Mouse (Mus musculus) embryonic facial prominence, embryonic 14.5 days (tissue): ENCODE results near the gene Ifih1. TPM values are rescaled to one million over a fixed set of nuclear protein-coding genes. Genes with fewer than 3 reads are reported as not detected.

Source experiments
- ATAC-seq: fragments of 200-750 bp; cut with Nextera tagmentation; 2 replicates; pipeline ENCODE4 v1.8.0; 2017; ENCODE audit warnings: low read depth, moderate number of reproducible peaks, moderate TSS enrichment
- DNase-seq: peaks from one replicate; pipeline ENCODE4 v3.0.0-alpha.2; 2015; ENCODE audit warnings: low spot score
- H3K27ac ChIP-seq: fragments of 300-500 bp; sonication (generic); replicated peaks from 2 replicates; pipeline ENCODE4 v1.5.1; 2014; ENCODE audit warnings: low read depth, mild to moderate bottlenecking, low read length, moderate library complexity
- H3K27me3 ChIP-seq: fragments of 300-500 bp; sonication (generic); replicated peaks from 2 replicates; pipeline ENCODE4 v1.6.1; 2014; ENCODE audit warnings: low read length; ENCODE audit not compliant: control insufficient read depth, insufficient read depth
- H3K36me3 ChIP-seq: fragments of 300-500 bp; sonication (generic); 2 replicates; pipeline ENCODE4 v1.6.1; 2014; ENCODE audit warnings: low read length, mixed read lengths; ENCODE audit not compliant: control insufficient read depth, insufficient read depth
- H3K4me1 ChIP-seq: fragments of 300-500 bp; sonication (generic); 2 replicates; pipeline ENCODE4 v1.6.1; 2014; ENCODE audit warnings: antibody characterized with exemption, low read length; ENCODE audit not compliant: control insufficient read depth, insufficient read depth
- H3K4me2 ChIP-seq: fragments of 300-500 bp; sonication (generic); 2 replicates; pipeline ENCODE4 v1.6.1; 2014; ENCODE audit warnings: low read depth, mild to moderate bottlenecking, low read length, moderate library complexity, mixed read lengths
- H3K4me3 ChIP-seq: fragments of 300-500 bp; sonication (generic); 2 replicates; pipeline ENCODE4 v1.5.1; 2014; ENCODE audit warnings: low read depth, mild to moderate bottlenecking, low read length
- H3K9ac ChIP-seq: fragments of 300-500 bp; sonication (generic); 2 replicates; pipeline ENCODE4 v1.6.1; 2014; ENCODE audit warnings: low read depth, mild to moderate bottlenecking, low read length, moderate library complexity, mixed read lengths
- H3K9me3 ChIP-seq: fragments of 300-500 bp; sonication (generic); 2 replicates; pipeline ENCODE4 v1.6.1; 2016; ENCODE audit warnings: low read length; ENCODE audit not compliant: control insufficient read depth
- WGBS: fragments of 180-500 bp; shearing (Covaris S2); extraction: QIAGEN DNeasy Blood & Tissue Kit; methylation state at CpG from one replicate; pipeline ENCODE4 v1.1.7; 2014; 5-methylcytosine and 5-hydroxymethylcytosine counted together
- polyA plus RNA-seq: library from polyadenylated mRNA; unstranded; fragments of >200 nt; fragmentation: Nextera tagmentation; extraction: Ambion mirVana; gene quantifications from 2 replicates; pipeline ENCODE4 v1.2.1, GENCODE M21; 2014

The Ifih1 gene
- polyA plus RNA-seq, 1 experiment from 2014 or later, result 2.9 TPM

DNA sequence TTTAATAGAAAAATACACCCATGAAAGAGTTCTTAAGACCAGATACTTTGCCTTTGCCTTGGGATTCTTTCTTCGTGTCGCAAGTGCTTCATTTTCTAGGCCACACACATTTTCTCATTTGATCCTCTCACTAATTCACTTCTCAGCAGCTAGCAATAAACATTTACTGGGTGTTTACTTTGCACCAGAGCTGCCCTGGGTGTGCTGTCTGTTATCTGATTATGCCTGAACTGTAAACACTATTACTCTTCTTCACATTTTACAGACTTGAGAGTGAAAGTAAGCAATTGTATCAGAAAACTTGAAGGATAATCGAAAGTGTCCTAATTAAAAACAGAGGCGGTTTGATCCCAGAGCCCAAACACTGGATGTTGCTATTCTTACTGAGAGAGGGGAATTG lies 56.7 kb downstream of the Ifih1 start:
- H3K27me3 ChIP-seq, result no peaks in the 10 kb centered on the region
- no peak overlapping the region for H3K9ac ChIP-seq
- ATAC-seq (no peak), DNase-seq (no peak)
- H3K36me3 ChIP-seq, result no peaks in the 10 kb centered on the region
- WGBS, result 64% methylated on average over 4 of the region's 4 CpGs
- H3K4me3 ChIP-seq, result no peak overlapping the region
- H3K27ac ChIP-seq, result no peak overlapping the region
- no peak overlapping the region for H3K4me2 ChIP-seq
- H3K9me3 ChIP-seq, result no peaks in the 10 kb centered on the region
- H3K4me1 ChIP-seq, result no peaks in the 10 kb centered on the region

- no peak overlapping the region for H3K27ac ChIP-seq
- no peak overlapping the region for H3K4me3 ChIP-seq
- H3K4me2 ChIP-seq, result no peak overlapping the region
- no peak overlapping the region for H3K9ac ChIP-seq
- no peak for DNase-seq
- no peaks in the 10 kb centered on the region for H3K9me3 ChIP-seq
- WGBS, result 91% methylated on average over 5 of the region's 5 CpGs
- ATAC-seq, result no peak
- no peaks in the 10 kb centered on the region for H3K36me3 ChIP-seq
- no peaks in the 10 kb centered on the region for H3K27me3 ChIP-seq
- no peaks in the 10 kb centered on the region for H3K4me1 ChIP-seq
Measured at GRCm38 (mm10) chr2:62585769-62586168, 60.3 kb downstream of the Ifih1 start.

DNA sequence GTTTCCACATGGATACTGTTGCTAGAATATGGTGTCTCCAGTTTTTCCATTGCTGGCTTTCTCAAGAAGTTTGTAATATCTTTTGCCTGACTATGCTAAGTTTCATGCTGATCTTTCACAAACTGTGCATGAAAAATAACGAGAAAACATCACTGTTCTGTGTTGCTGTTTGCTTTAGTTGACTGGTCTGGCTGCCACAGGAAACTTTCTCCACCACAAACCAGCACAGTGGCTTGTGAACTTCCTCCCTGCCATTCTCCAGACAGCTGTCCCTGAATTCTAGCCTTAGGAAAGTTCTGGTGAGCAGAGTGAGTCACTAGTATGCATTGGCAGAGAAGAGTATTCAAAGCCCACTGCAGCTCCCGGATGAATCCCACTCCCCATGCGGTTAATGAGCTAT lies 71.1 kb downstream of the Ifih1 start:
- Histone ChIP-seq H3K4me1 (peaks cover 17% of the 10 kb centered on the region), H3K27me3 (no peaks in the 10 kb centered on the region), H3K27ac (peak overlapping the region; percentile 88), H3K36me3 (no peaks in the 10 kb centered on the region), H3K9me3 (no peaks in the 10 kb centered on the region), H3K4me2 (no peak overlapping the region), H3K9ac (no peak overlapping the region), H3K4me3 (no peak overlapping the region)
- ATAC-seq (no peak), DNase-seq (peak; percentile 31)
- WGBS, result 52% methylated on average over 3 of the region's 3 CpGs

DNA sequence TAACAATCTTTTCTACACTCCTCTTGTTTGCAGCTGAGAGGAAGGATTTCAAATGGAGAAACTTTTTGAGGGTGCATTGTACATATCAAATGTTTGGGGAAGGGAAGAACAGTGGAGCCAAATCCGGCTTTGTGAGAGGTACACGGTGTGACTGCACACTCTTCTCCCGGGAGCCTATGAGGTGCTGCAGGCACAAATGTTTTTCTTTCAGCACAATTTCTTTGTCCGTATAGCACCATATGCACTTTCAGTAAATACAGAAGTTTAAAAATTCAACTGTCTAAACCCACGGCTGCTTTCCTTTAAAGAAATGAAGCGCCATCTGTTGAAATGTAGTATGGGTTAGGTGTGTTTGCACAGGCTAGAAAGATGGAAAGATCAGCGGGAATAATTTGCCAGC lies 71.8 kb downstream of the Ifih1 start:
- Histone ChIP-seq H3K27ac (peak overlapping the region; percentile 88), H3K9me3 (no peaks in the 10 kb centered on the region), H3K36me3 (no peaks in the 10 kb centered on the region), H3K27me3 (no peaks in the 10 kb centered on the region), H3K4me3 (peak overlapping the region; percentile 38), H3K4me1 (peaks cover 17% of the 10 kb centered on the region), H3K9ac (no peak overlapping the region), H3K4me2 (peak overlapping the region; percentile 49)
- DNase-seq, result peak; percentile 63
- peak; percentile 64 for ATAC-seq
- 31% methylated on average over 7 of the region's 7 CpGs for WGBS

- WGBS, result 18% methylated on average over 12 of the region's 12 CpGs
Measured at GRCm38 (mm10) chr2:62573753-62574159, 72.3 kb downstream of the Ifih1 start, which contains the start of gene Fap. Gene Fap (minus strand): TSS chr2:62574075.

GRCm38 (mm10) chr2:62573099-62573752 lies 72.8 kb downstream of the Ifih1 start:
- H3K9ac ChIP-seq, result peak overlapping the region; percentile 57
- DNase-seq (no peak), ATAC-seq (no peak)
- WGBS, result 44% methylated on average over 10 of the region's 10 CpGs
- H3K27me3 ChIP-seq, result no peaks in the 10 kb centered on the region
- H3K9me3 ChIP-seq, result no peaks in the 10 kb centered on the region
- peak overlapping the region; percentile 49 for H3K4me2 ChIP-seq
- peak overlapping the region; percentile 38 for H3K4me3 ChIP-seq
- H3K36me3 ChIP-seq, result no peaks in the 10 kb centered on the region
- peaks cover 17% of the 10 kb centered on the region for H3K4me1 ChIP-seq
- H3K27ac ChIP-seq, result peak overlapping the region; percentile 88

More at GRCm38 (mm10) chr2:62573753-62574159, 72.3 kb downstream of the Ifih1 start, which contains the start of gene Fap:
- Histone ChIP-seq H3K4me1 (peaks cover 17% of the 10 kb centered on the region), H3K27me3 (no peaks in the 10 kb centered on the region), H3K4me3 (peak within 1 kb of the TSS; percentile 38), H3K36me3 (no peaks in the 10 kb centered on the region), H3K9me3 (no peaks in the 10 kb centered on the region), H3K4me2 (peak within 1 kb of the TSS; percentile 49), H3K27ac (peak within 1 kb of the TSS; percentile 88), H3K9ac (peak within 1 kb of the TSS; percentile 57)
- DNase-seq (peak; percentile 94), ATAC-seq (peak; percentile 90)

DNA sequence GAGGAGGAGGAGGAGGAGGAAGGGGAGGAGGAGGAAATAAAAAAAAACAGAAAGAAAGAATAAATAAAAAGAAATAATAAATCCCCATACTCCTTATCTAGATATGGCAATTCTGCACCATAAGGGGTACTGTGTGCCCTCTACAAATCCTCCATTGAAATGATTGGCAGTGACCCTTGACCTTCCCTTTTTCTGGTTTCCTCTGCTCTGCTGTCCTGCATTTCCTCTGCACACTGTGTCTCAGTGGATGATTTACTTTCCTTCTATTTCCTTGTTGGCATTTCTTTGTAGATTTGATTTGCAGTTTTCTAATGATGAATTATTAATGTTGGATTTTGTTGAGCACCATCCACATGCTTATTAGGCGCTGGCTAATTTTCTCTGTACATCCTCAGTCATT lies 81.4 kb downstream of the Ifih1 start:
- ATAC-seq, result no peak
- Histone ChIP-seq H3K27ac (no peak overlapping the region), H3K9ac (no peak overlapping the region), H3K4me3 (no peak overlapping the region), H3K27me3 (no peaks in the 10 kb centered on the region), H3K4me2 (no peak overlapping the region), H3K9me3 (no peaks in the 10 kb centered on the region), H3K4me1 (0 out of 2 replicates have a peak, but pooled peaks cover 6% of the 10 kb centered on the region), H3K36me3 (no peaks in the 10 kb centered on the region)
- WGBS, result 95% methylated on average over 1 of the region's 1 CpGs
- no peak for DNase-seq

DNA sequence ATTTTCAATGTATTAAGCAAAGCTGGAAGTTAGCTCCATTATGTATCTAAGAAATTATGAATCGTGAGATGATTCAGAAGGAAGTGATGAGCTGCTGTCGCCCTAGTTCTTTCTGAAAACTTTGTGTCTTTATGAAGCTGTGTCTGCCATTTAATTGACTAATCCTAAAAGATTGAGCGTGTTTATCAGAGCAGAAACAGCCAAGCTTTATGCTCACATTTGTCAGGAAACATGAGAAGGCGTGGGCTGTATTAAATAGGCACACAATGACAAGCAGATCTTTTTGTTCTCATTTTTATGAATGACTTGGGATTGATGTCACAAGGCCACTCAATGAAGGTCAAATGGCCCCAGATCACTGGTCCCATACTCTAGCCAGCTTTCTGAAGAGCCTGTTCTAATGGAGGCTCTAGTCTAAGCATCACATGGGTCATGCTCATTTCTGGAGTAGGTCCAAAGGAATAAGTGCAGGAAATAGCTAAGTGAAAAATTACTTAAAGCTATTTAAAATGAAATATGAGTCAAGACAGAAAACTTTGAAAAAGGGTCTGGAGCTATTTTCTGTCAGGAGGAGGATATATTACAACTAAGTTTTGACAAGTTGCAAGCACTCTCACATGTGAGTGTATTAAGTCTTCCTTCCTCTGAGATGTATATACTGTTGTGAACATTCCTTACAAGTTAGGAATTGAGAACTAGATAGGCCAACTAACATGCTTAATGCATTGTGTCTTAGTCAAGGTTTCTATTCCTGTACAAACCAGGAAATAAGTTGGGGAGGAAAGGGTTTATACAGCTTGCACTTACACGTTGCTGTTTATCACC lies 83.2 kb downstream of the Ifih1 start:
- no peaks in the 10 kb centered on the region for H3K9me3 ChIP-seq
- no peak overlapping the region for H3K4me3 ChIP-seq
- DNase-seq (peak; percentile 71), ATAC-seq (peak; percentile 77)
- no peaks in the 10 kb centered on the region for H3K36me3 ChIP-seq
- no peaks in the 10 kb centered on the region for H3K27me3 ChIP-seq
- no peak overlapping the region for H3K9ac ChIP-seq
- H3K27ac ChIP-seq, result no peak overlapping the region
- WGBS, result 57% methylated on average over 5 of the region's 5 CpGs
- H3K4me2 ChIP-seq, result no peak overlapping the region
- 0 out of 2 replicates have a peak, but pooled peaks cover 6% of the 10 kb centered on the region for H3K4me1 ChIP-seq
